Mouse (Mus musculus): ENCODE measurements at regions not wholly inside any gene's neighbourhood (a gene's known extent, or its start where the extent isn't known, plus 50 kb on each side); places are given as distances from the start of the nearest gene placed in this dataset.

DNA sequence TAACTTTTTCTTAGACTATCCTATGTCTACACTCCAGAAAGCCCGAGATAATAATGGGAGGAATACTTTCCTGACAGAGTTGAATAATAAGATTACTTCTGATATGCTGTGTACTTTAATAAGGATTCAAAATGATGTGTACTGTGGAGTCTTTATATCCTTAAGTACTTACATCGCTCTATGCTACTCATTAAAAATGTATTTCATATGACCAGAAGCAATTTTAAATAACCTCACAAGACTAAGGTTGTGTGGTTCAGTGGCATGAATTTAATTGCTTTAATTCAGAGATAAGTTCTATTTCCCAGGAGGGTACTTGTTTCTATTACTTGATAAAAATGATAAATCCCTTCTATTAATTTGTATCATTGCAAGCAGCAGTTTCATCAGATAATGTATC, 352.7 kb upstream of the Tmeff2 start:
- no peak for TF ChIP-seq CTCF (IDR thresholded peaks at IDR 0.05; ENCODE audit: borderline replicate concordance, extremely low read depth, insufficient read depth, insufficient read length)
- TF ChIP-seq POLR2A (IDR thresholded peaks at IDR 0.05; ENCODE audit: borderline replicate concordance, extremely low read depth, insufficient read depth, insufficient read length, poor library complexity, severe bottlenecking), result no peak
- peak; percentile 8 for DNase-seq (ENCODE audit: low read depth)

DNA sequence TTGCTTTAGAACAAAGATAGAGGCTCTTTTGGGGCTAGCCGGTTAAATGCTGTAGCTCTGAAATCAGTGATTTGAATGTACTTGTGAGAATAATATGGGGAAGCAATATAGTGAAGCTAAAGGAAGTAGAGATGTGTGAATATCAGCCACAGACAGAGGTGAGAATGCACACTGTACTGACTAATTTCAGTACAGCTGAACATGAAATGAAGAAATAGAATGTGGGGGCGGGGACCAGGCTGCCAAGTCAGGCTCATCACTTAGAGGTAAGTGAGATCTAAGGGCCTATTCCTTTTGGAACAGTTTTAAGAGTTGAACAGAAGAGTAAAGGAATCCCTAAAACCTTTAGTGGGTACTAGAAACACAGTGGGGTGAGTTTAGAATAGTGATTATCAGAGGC, 328.4 kb upstream of the Tmeff2 start:
- DNase-seq (ENCODE audit: low read depth), result no peak
- TF ChIP-seq POLR2A (IDR thresholded peaks at IDR 0.05; ENCODE audit: borderline replicate concordance, extremely low read depth, insufficient read depth, insufficient read length, poor library complexity, severe bottlenecking) (no peak), CTCF (IDR thresholded peaks at IDR 0.05; ENCODE audit: borderline replicate concordance, extremely low read depth, insufficient read depth, insufficient read length) (no peak)
